Mouse (Mus musculus) midbrain, embryonic 16.5 days (tissue): Measurements from ENCODE around the gene Tmem215. TPM values are rescaled to one million over a fixed set of nuclear protein-coding genes. Genes with fewer than 3 reads are reported as not detected.

Experiments
- ATAC-seq: fragments of 200-750 bp; cut with Nextera tagmentation; 2 replicates; pipeline ENCODE4 v1.8.0; 2017; ENCODE audit warnings: moderate TSS enrichment
- H3K27ac ChIP-seq: fragments of 300-500 bp; sonication (generic); 2 replicates; pipeline ENCODE4 v1.5.1; 2014; ENCODE audit warnings: mild to moderate bottlenecking, low read length, mixed read lengths
- H3K27me3 ChIP-seq: fragments of 300-500 bp; sonication (generic); 2 replicates; pipeline ENCODE4 v1.6.1; 2014; ENCODE audit warnings: low read depth, low read length, mixed read lengths; ENCODE audit not compliant: control insufficient read depth, insufficient read depth
- H3K36me3 ChIP-seq: fragments of 300-500 bp; sonication (generic); 2 replicates; pipeline ENCODE4 v1.6.1; 2014; ENCODE audit warnings: mild to moderate bottlenecking, low read length, moderate library complexity, mixed read lengths; ENCODE audit not compliant: control insufficient read depth, insufficient read depth
- H3K4me1 ChIP-seq: fragments of 300-500 bp; sonication (generic); 2 replicates; pipeline ENCODE4 v1.6.1; 2014; ENCODE audit warnings: mild to moderate bottlenecking, low read length, mixed read lengths; ENCODE audit not compliant: control insufficient read depth, insufficient read depth
- H3K4me2 ChIP-seq: fragments of 300-500 bp; sonication (generic); 2 replicates; pipeline ENCODE4 v1.6.1; 2014; ENCODE audit warnings: mild to moderate bottlenecking, low read length, mixed read lengths
- H3K4me3 ChIP-seq: fragments of 300-500 bp; sonication (generic); 2 replicates; pipeline ENCODE4 v1.5.1; 2014; ENCODE audit warnings: low read depth, mild to moderate bottlenecking, low read length, moderate library complexity, mixed read lengths
- H3K9ac ChIP-seq: fragments of 300-500 bp; sonication (generic); 2 replicates; pipeline ENCODE4 v1.6.1; 2014; ENCODE audit warnings: low read depth, low read length, mixed read lengths
- H3K9me3 ChIP-seq: fragments of 300-500 bp; sonication (generic); replicated peaks from 2 replicates; pipeline ENCODE4 v1.6.1; 2014; ENCODE audit warnings: mild to moderate bottlenecking, low read length, mixed read lengths; ENCODE audit not compliant: control insufficient read depth, poor library complexity, severe bottlenecking
- WGBS: fragments of 180-500 bp; shearing (Covaris S2); extraction: QIAGEN DNeasy Blood & Tissue Kit; methylation state at CpG from one replicate; pipeline ENCODE4 v1.1.7; 2014; 5-methylcytosine and 5-hydroxymethylcytosine counted together
- polyA plus RNA-seq: library from polyadenylated mRNA; unstranded; fragments of >200 nt; fragmentation: Nextera tagmentation; extraction: Ambion mirVana; gene quantifications from 2 replicates; pipeline ENCODE4 v1.2.1, GENCODE M21; 2015

Tmem215 gene
- polyA plus RNA-seq, 1 experiment from 2014 or later: 1.1 TPM

GRCm38 (mm10) chr4:40491731-40492130, 19.8 kb downstream of the Tmem215 start:
- Histone ChIP-seq H3K27me3 (no peaks in the 10 kb centered on the region), H3K36me3 (no peaks in the 10 kb centered on the region), H3K9ac (no peak overlapping the region), H3K9me3 (no peaks in the 10 kb centered on the region), H3K27ac (no peak overlapping the region), H3K4me2 (no peak overlapping the region), H3K4me1 (no peaks in the 10 kb centered on the region), H3K4me3 (no peak overlapping the region)
- no peak for ATAC-seq
- 87% methylated on average over 8 of the region's 8 CpGs for WGBS

GRCm38 (mm10) chr4:40496354-40496753, 24.4 kb downstream of the Tmem215 start:
- Histone ChIP-seq H3K27ac (no peak overlapping the region), H3K4me3 (no peak overlapping the region), H3K27me3 (no peaks in the 10 kb centered on the region), H3K9me3 (no peaks in the 10 kb centered on the region), H3K4me1 (no peaks in the 10 kb centered on the region), H3K36me3 (no peaks in the 10 kb centered on the region), H3K4me2 (no peak overlapping the region), H3K9ac (no peak overlapping the region)
- 83% methylated on average over 6 of the region's 6 CpGs for WGBS
- no peak for ATAC-seq

DNA sequence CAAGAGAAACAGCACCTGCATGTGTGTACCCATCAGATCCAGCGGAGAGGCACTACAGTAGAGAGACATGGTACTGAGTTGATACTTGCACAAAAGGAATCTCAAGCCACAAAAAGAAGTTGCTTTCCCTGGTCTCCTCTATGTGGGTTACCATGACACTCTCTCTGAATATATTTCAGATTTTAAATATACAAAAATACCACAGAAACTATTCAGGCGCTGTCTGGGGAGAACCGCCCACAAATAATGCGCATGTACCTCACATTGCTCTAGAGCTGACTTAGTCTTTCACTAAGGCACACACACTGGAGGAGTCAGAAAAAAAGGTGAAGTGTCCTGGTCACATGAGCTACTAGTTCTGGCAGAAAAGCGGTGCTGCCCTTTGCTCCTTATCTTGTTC, 24.8 kb downstream of the Tmem215 start:
- WGBS: 95% methylated on average over 5 of the region's 5 CpGs
- Histone ChIP-seq H3K9me3 (no peaks in the 10 kb centered on the region), H3K27ac (no peak overlapping the region), H3K4me3 (no peak overlapping the region), H3K36me3 (no peaks in the 10 kb centered on the region), H3K27me3 (no peaks in the 10 kb centered on the region), H3K4me2 (no peak overlapping the region), H3K4me1 (no peaks in the 10 kb centered on the region), H3K9ac (no peak overlapping the region)
- ATAC-seq: no peak

DNA sequence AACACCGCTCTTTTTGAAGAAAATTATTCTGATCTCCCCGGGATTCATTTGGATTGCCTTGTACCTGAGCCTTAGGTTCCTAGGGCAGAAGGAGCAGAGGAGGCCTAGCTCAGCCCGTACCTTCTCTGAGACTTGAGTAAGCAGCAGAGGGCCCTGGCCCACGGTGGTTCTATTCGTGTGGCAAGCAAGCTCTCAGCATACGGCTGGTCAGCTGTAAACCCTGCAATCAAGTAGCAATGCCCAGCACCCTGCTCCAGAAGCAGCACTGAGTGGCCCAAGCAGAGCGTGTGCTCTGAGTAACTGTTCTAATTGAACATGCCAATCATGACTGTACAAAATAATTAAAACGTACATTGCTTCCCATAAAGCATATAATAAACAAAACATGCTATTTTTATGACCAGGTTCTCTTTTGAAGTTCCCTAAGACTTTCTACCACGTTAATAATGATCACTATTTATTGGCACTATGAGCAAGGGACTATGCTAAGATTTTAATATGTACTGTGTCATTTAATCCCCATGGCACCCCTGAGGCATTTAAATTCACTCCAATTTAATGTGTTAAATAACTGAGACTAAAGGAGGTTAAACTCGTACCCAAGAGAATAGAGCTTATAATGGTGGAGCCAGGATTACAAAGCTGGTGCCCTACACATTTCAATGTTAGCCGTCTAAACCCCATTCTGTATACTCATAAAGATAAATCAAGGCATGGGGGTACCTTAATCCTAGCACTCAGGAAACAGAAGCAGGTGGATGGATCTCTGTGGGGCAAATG, 28.0 kb downstream of the Tmem215 start:
- Histone ChIP-seq H3K27me3 (no peaks in the 10 kb centered on the region), H3K9me3 (no peaks in the 10 kb centered on the region), H3K4me1 (no peaks in the 10 kb centered on the region), H3K9ac (no peak overlapping the region), H3K36me3 (no peaks in the 10 kb centered on the region), H3K27ac (no peak overlapping the region), H3K4me3 (no peak overlapping the region), H3K4me2 (no peak overlapping the region)
- ATAC-seq: no peak
- 74% methylated on average over 11 of the region's 11 CpGs for WGBS

- no peaks in the 10 kb centered on the region for H3K9me3 ChIP-seq
- no peaks in the 10 kb centered on the region for H3K27me3 ChIP-seq
- H3K36me3 ChIP-seq: no peaks in the 10 kb centered on the region
- H3K27ac ChIP-seq: no peak overlapping the region
- no peak overlapping the region for H3K4me3 ChIP-seq
- H3K9ac ChIP-seq: no peak overlapping the region
- H3K4me2 ChIP-seq: no peak overlapping the region
- no peaks in the 10 kb centered on the region for H3K4me1 ChIP-seq
- no peak for ATAC-seq
- 85% methylated on average over 3 of the region's 3 CpGs for WGBS
These were observed 30.5 kb downstream of the Tmem215 start for GRCm38 (mm10) chr4:40502459-40502858.

GRCm38 (mm10) chr4:40509534-40509933, 37.6 kb downstream of the Tmem215 start:
- 45% methylated on average over 16 of the region's 16 CpGs for whole genome bisulfite sequencing
- Histone ChIP-seq H3K4me3 (no peak overlapping the region), H3K36me3 (no peaks in the 10 kb centered on the region), H3K4me1 (peaks cover 4% of the 10 kb centered on the region; the same call in 1 of the 2 replicates), H3K27me3 (no peaks in the 10 kb centered on the region), H3K27ac (no peak overlapping the region), H3K9ac (no peak overlapping the region), H3K4me2 (peak overlapping the region; percentile 19; the same call in 1 of the 2 replicates), H3K9me3 (no peaks in the 10 kb centered on the region)
- peak; percentile 80 for ATAC-seq

- Histone ChIP-seq H3K4me2 (no peak overlapping the region), H3K36me3 (no peaks in the 10 kb centered on the region), H3K27ac (no peak overlapping the region), H3K9me3 (no peaks in the 10 kb centered on the region), H3K4me3 (no peak overlapping the region), H3K4me1 (peaks cover 4% of the 10 kb centered on the region; the same call in 1 of the 2 replicates), H3K27me3 (no peaks in the 10 kb centered on the region), H3K9ac (no peak overlapping the region)
- ATAC-seq: no peak
- 85% methylated on average over 2 of the region's 2 CpGs for WGBS
These were observed 41.3 kb downstream of the Tmem215 start for GRCm38 (mm10) chr4:40513235-40513634.

DNA sequence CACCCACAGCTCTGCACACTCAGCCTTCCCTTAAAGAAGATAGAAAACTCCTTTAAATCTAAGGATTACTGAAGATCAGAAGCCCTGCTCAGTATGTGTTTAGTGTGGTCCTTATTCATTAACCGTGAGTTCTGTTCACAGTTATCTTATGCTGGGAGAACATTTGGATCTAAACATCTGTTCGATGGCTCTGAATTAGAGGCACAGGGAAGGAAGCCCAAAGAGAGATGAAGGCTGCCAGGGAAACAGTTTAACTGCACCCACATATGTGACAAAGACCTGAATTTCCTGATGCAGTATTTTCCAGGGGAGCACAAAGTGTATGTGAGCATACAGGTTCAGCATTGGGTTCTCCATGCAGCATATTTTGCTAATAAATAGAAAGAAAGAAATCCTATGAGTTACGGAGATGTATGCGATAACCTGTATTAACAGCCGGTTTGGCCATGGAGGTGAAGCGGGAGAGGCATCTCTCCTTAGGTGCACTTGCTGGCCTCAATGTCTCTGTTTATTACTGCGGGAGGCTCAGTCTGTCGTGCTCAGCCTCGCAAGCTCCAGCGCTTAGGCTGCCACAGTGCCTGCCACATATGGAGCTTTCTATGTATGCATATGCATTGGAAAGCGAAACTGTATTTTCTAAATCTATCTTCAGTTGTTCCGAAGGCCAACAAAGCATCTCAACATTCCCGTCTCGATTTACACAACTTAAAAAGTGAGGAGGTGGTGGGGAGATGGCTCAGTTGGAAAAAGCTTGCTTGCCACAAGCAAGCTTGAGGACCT, 46.8 kb downstream of the Tmem215 start:
- Histone ChIP-seq H3K9ac (no peak overlapping the region), H3K27ac (no peak overlapping the region), H3K36me3 (no peaks in the 10 kb centered on the region), H3K9me3 (peaks cover 4% of the 10 kb centered on the region; the same call in 1 of the 2 replicates), H3K4me1 (no peaks in the 10 kb centered on the region), H3K27me3 (no peaks in the 10 kb centered on the region), H3K4me3 (no peak overlapping the region), H3K4me2 (no peak overlapping the region)
- ATAC-seq: no peak
- 91% methylated on average over 14 of the region's 14 CpGs for WGBS
